Mouse (Mus musculus): Measurements from ENCODE around the gene Tkt.

- TF ChIP-seq POLR2A (IDR thresholded peaks at IDR 0.05; ENCODE audit: control insufficient read depth, extremely low read depth, insufficient read depth, low read length, poor library complexity) (no peak), CTCF (IDR thresholded peaks at IDR 0.05; ENCODE audit: borderline replicate concordance, control insufficient read depth, extremely low read depth, insufficient read depth, low read length, poor library complexity) (no peak)
These were observed 24.8 kb upstream of the Tkt start for GRCm38 (mm10) chr14:30523356-30523755.

All from thymus, adult 2 months (tissue).